Mouse (Mus musculus): Measurements from ENCODE around the gene Rnf34. TPM values are rescaled to one million over a fixed set of nuclear protein-coding genes. Genes with fewer than 3 reads are reported as not detected.

Rnf34 gene
- total RNA-seq, 2 experiments from 2014 or later, result 47.1 to 53.0 TPM

DNA sequence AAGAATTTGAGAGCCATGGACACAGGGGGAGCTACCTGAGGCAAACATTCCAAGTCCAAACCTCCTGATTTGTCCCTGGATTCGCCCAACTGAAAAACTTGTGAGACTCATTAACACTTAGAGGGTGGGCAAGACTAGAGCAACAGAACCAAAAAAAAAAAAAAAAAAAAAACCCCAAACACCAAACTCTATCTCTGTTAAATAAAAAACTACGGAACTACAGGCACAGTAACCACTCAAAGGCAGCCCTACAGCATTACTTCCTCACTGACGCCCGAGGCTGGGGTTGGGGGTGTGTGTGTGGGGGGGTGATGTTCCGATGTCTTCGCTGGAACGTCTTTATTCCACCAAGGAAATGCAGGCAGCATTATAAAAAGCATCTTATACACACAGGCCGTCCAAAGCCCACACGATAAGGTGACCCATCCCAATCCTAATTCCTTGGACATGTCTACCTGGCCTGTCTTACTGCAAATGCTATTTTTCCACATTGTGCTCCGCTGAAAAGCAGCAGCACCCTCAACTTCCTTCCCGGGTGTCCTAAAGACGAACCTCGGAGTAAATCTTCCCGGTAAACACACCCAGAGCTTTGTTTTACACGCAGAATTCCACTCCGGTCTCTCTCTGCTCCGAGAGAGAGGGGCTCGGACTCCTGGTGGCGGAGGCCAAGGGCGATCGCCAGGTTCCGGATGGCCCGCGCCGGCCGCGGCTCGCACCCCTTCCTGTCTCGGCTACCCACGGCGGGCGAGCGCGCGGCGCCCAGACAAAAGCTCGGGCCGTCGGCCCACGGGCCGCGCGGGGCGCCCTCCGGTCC, 49.3 kb downstream of the Rnf34 start:
- DNase-seq (ENCODE audit: low spot score in 2 of 2), result no peak

DNA sequence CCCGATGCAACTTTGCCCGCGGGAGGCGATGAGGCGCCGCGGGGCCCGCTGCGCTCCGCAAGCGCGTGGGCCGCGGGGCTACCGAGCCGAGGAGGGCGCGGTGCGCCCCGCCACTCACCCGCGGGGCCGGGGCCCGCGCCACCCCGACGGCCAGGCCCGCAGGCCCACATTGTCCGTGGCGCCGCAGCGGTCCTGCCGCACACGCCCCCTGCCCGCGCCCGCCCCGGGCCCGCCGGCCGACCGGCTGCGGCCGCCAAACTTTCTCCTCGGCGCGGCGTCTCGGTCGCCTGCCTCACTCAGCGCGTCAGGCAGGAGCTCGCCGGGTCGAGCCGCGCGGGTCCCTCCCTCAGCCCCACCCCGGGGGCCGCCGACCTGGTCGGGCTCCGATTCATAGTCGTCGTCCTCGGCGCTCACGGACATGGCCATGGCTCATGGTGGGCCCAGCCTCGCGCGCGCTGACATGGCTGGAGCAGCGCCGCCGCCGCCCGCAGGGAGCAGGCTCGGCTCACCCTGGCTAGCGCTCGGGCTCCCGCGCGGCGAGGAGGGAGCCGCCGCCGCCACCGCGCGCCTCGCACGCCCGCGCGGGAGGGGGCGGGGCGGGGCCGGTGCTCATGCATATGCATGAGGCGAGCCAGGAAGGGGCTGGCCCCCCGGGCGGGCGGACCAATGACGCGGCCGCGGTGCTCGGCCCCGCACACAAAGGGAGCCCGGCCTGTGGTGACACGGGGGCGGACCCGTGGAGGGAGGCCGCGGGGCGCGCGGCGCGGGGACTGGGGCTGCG, 50.1 kb downstream of the Rnf34 start:
- peak; percentile 71 to 87 for DNase-seq (ENCODE audit: low spot score in 2 of 2)

- no peak for DNase-seq (ENCODE audit: low spot score in 2 of 2)
Measured at GRCm38 (mm10) chr5:122900558-122901171, 50.8 kb downstream of the Rnf34 start.

- DNase-seq (ENCODE audit: low spot score in 2 of 2), result no peak
Measured at GRCm38 (mm10) chr5:122901179-122901578, 51.3 kb downstream of the Rnf34 start.

- DNase-seq (ENCODE audit: low spot score in 2 of 2), result no peak
Measured at GRCm38 (mm10) chr5:122901666-122902065, 51.8 kb downstream of the Rnf34 start.

DNA sequence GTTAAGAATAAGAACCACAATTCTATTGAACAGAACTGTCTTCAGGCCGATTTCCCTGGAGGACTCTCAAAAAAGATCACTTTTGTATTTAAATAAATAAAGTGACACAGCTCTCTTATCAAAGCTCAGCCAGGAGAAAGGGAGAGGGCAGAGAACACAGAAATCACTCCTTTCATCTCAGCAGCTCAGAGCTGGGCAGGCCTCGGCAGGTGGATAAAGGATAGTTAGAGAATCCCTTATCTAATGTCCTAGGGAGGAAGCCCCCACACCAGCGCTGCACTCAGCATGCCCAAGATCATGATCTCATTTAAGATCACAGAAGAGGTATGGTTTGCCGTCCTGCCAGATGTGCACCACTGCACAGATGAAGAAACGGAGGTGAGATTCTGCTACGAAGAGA, 52.4 kb downstream of the Rnf34 start:
- DNase-seq (ENCODE audit: low spot score in 2 of 2), result no peak

DNA sequence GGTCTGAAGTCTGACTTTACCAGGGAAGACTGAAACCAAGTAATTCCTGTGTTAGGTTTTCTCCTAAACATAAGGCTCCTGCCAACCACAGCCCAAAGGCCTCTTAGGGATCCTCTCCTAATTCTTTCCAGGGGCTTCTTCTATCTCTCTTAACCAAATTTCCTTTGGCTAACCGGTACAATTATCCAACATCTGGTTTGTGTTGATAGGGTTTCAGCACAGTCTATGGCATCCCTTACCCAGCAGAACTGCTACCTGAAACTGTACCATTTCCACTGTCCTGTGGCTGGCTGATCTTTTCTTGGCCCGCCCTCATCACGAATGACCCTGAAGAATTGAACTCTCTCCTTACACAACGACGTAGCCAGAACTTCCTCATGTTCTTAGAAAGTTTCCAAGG, 53.3 kb downstream of the Rnf34 start:
- DNase-seq (ENCODE audit: low spot score in 2 of 2), result no peak

DNA sequence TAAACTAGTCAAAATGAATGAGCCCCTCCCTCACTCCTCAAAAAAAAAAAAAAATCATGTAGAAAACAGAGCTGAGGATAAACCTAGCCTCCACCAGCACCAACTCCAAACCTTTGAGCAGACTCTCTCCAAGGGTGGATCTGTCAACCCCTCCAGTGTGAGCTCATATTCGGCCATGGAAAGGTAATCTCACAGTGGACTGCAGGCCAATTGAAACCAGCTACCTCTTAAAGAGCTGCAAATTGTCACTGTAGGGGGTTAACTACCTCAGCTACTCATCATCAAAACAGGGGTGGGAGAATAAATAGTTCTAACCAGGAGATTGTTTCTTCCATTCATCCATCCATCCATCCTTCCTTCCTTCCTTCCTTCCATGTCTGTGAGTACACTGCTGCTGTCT, 57.3 kb downstream of the Rnf34 start:
- DNase-seq (ENCODE audit: low spot score in 2 of 2), result no peak

- DNase-seq (ENCODE audit: low spot score in 2 of 2), result no peak
Measured at GRCm38 (mm10) chr5:122908001-122908400, 58.2 kb downstream of the Rnf34 start.

DNA sequence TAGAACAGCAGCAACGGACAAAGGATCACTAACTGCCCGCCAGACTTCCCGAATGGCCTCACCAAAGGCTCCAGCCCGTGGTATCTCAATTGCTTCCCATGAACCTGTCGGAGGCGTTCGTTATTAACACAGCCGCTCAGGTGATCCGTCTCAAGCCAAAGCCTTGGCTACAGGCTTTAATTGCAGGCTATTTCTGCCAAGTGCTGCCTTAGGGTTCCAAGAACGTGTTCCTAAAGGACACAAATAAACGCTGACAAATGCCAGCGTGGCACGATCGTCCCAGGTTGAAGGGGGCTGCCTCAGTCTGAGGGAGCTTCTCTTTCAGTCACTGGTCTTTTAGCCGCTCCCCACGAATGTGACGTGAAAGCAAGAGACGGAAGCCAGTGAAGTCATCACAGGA, 59.6 kb downstream of the Rnf34 start:
- no peak for DNase-seq (ENCODE audit: low spot score in 2 of 2)

- no peak for DNase-seq (ENCODE audit: low spot score in 2 of 2)
Measured at GRCm38 (mm10) chr5:122912863-122913262, 63.0 kb downstream of the Rnf34 start.

DNA sequence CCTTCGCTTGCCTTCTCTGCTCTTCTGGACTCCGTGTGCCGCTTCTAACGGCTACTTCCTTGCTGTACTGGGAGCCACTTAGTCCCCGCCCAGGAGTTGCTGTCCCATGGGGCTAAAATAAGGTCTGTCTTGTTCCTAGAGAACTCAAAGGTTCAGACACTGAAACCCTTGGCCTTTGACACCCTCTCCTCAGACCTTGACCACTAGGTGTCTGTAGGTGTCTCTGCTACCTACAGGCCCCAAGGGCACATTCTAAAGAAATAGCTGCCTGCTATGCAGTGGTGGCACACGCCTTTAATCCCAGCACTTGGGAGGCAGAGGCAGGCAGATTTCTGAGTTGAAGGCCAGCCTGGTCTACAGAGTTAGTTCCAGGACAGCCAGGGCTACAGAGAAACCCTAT, 66.3 kb downstream of the Rnf34 start:
- no peak for DNase-seq (ENCODE audit: low spot score in 2 of 2)

DNA sequence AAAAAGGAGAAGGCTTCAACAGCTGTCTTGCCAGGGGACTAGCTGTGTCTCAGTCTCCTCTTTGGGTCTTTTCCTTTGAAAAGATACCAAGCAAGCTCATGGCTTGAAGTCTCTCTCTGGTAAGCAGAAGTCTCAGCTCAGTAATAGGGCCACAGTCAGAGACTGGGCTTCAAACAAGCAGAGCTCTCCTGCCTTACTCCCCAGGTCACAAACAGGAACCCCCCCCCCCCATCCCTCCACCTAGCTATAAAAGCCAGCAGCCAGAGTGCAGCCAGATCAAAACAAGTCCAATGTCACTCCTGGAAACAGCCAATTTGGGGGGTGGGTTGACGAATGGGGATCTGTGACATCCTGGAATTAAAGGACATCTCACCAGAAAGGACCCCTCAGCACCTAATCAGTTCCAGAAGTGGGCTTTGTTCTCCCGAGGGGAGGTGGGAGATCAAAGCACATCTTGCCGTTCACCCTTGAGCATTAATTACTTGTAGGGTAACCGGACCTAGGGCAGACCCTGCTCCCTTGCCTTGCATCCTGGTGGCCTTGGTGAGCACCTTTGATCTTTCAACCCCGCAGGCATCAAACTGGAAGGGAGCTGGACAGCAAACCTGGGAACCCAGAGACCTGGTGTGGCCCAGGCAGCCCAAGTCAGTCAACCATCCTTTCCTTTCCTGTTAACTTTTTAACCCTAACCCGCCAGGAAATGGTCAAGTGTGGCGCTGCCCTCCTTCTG, 68.3 kb downstream of the Rnf34 start:
- DNase-seq (ENCODE audit: low spot score in 2 of 2), result no peak

GRCm38 (mm10) chr5:122920557-122920956, 70.7 kb downstream of the Rnf34 start:
- DNase-seq (ENCODE audit: low spot score in 2 of 2), result no peak

Other genes with a start within 250 kb of the Rnf34 start
- 10 to 100 TPM; 31.0 to 31.1 TPM for gene Ift81, start 235.5 kb upstream of the Rnf34 start, total RNA-seq (2021)
- 1 to 10 TPM; 7.8 TPM for gene P2rx7, start 206.1 kb upstream of the Rnf34 start, total RNA-seq (2021)
- gene P2rx4, start 142.5 kb upstream of the Rnf34 start, total RNA-seq (2021), result 10 to 100 TPM; 11.0 to 11.4 TPM
- 100 to 1,000 TPM; 116 to 120 TPM for gene Camkk2, start 70.6 kb upstream of the Rnf34 start, total RNA-seq (2021)
- gene Anapc5, start 28.7 kb upstream of the Rnf34 start, total RNA-seq (2021), result 100 to 1,000 TPM; 215 to 219 TPM
- gene Kdm2b, start 139.8 kb downstream of the Rnf34 start, total RNA-seq (2021), result 10 to 100 TPM; 41.3 to 54.5 TPM
- 10 to 100 TPM; 15.1 to 16.2 TPM for gene Orai1, start 165.0 kb downstream of the Rnf34 start, total RNA-seq (2021)
- under 1 TPM; 0.62 to 0.79 TPM for gene Morn3, start 197.0 kb downstream of the Rnf34 start, total RNA-seq (2021)
- 10 to 100 TPM; 20.1 to 20.3 TPM for gene Tmem120b, start 218.4 kb downstream of the Rnf34 start, total RNA-seq (2021)

Data from layer of hippocampus, postnatal 14 days (tissue).